Comparison of ENCODE assay signal across 18 mouse cellular contexts in the genomic region with DNA sequence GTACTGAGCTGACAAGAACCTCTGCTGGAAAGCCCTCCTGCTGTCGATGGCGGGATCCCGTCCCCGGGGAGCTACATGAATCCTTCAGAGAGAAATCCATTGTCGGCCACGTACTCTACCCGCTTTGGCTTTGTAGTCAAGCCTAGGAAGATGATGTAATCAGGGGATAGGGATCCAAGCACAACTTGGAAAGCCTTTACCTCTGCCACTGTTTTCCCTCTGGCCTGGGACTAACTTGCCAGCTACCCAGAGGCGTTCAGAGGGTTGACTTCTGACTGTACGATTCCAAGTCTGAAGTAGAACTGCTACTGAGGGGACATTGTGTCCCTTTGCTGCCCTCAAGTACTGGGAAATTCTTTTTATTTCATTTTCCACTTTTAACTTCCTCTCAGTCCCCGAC.
DNase-seq lines count a peak whose midpoint lies in the region; TF ChIP-seq lines count a peak whose summit lies in the region.
"Had no signal": no experiment of that assay in that cellular context is flagged by ENCODE, and none has a peak within 500 bp of the region (broad histone marks: within the 10 kb centered on the region; RNA-seq: fewer than 3 reads in every experiment).

No protein-coding gene starts in this region.

- TF ChIP-seq CTCF in bone marrow macrophage, adult 2 months (IDR thresholded peaks at IDR 0.05; ENCODE audit: low read depth, low read length) = no peak

- TF ChIP-seq POLR2A in bone marrow macrophage, adult 2 months (IDR thresholded peaks at IDR 0.05; ENCODE audit: borderline replicate concordance, low read depth, low read length) = no peak

- H3K4me3 ChIP-seq in bone marrow macrophage, adult 2 months (ENCODE audit: insufficient read depth, low read length) = no peak overlapping the region
- H3K4me3 ChIP-seq: embryonic facial prominence, embryonic 10.5 days; forebrain, embryonic 10.5 days; heart, adult 2 months; heart, embryonic 13.5 days; hindbrain, embryonic 13.5 days had no signal

- DNase-seq in adrenal gland, postnatal 14 days = peak; percentile 36
- no peak for DNase-seq in adrenal gland, postnatal 25 days
- peak; percentile 6 to 14 for DNase-seq in heart, adult 9 months (ENCODE audit: low spot score in 2 of 2)
- DNase-seq in heart, postnatal 10 days = no peak
- peak; percentile 83 for DNase-seq in gonadal fat pad, adult 2 months (ENCODE audit: low read depth)
- no peak for DNase-seq in frontal cortex, postnatal 25 days (ENCODE audit: low spot score in 2 of 2)
- DNase-seq: cerebellum, adult 2 months; cerebellum, postnatal 10 days; gastrocnemius, postnatal 14 days; heart, adult 2 months; kidney, adult 11 months; kidney, adult 9 months had no signal

- peaks cover 9% of the 10 kb centered on the region for H3K4me1 ChIP-seq in bone marrow macrophage, adult 2 months (ENCODE audit: control insufficient read depth, insufficient read depth, low read length)
- H3K4me1 ChIP-seq: embryonic facial prominence, embryonic 10.5 days; forebrain, embryonic 10.5 days; heart, embryonic 13.5 days; hindbrain, embryonic 13.5 days had no signal

- intact Hi-C loops in heart, postnatal 10 days (cut with DNase I) = no loop called here

- H3K27ac ChIP-seq in bone marrow macrophage, adult 2 months (ENCODE audit: insufficient read depth, low read depth, low read length) = peak overlapping the region; percentile 18; the same call in 1 of the 2 replicates
- H3K27ac ChIP-seq: embryonic facial prominence, embryonic 10.5 days; forebrain, embryonic 10.5 days; heart, adult 2 months; heart, embryonic 13.5 days; hindbrain, embryonic 13.5 days; hindbrain, postnatal 0 days had no signal

Comparison
In these comparisons a context has a peak if more than half of its experiments do, and no peak if none do; other contexts are left out.
1. DNase-seq: peak in adrenal gland, postnatal 14 days (single experiment), heart, adult 9 months (2 of 2) and gonadal fat pad, adult 2 months (single experiment); none in adrenal gland, postnatal 25 days (single experiment), heart, postnatal 10 days (0 of 2) and frontal cortex, postnatal 25 days (0 of 2).